Mouse (Mus musculus) lung, embryonic 14.5 days (tissue): ENCODE measurements around the gene Frs2. TPM values are rescaled to one million over a fixed set of nuclear protein-coding genes. Genes with fewer than 3 reads are reported as not detected.
"Not testable (repeated sequence)": the region's sequence is repeated elsewhere in the genome, so short reads cannot be mapped to it uniquely, and the experiment has no call there.

Experiments
- ATAC-seq: fragments of 200-750 bp; cut with Nextera tagmentation; 2 replicates; pipeline ENCODE4 v1.8.0; 2017; ENCODE audit warnings: mild to moderate bottlenecking, moderate TSS enrichment, moderate library complexity; ENCODE audit not compliant: insufficient read depth
- DNase-seq: peaks from one replicate; pipeline ENCODE4 v3.0.0-alpha.2; 2015
- H3K27ac ChIP-seq: fragments of 300-500 bp; sonication (generic); 2 replicates; pipeline ENCODE4 v1.5.1; 2014; ENCODE audit warnings: low read depth, mild to moderate bottlenecking, moderate library complexity
- H3K27me3 ChIP-seq: fragments of 300-500 bp; sonication (generic); 2 replicates; pipeline ENCODE4 v1.6.1; 2014; ENCODE audit warnings: low read length, control low read depth; ENCODE audit not compliant: insufficient read depth
- H3K36me3 ChIP-seq: fragments of 300-500 bp; sonication (generic); 2 replicates; pipeline ENCODE4 v1.6.1; 2014; ENCODE audit warnings: control low read depth; ENCODE audit not compliant: insufficient read depth
- H3K4me1 ChIP-seq: fragments of 300-500 bp; sonication (generic); 2 replicates; pipeline ENCODE4 v1.6.1; 2014; ENCODE audit warnings: antibody characterized with exemption, control low read depth; ENCODE audit not compliant: insufficient read depth
- H3K4me2 ChIP-seq: fragments of 300-500 bp; sonication (generic); 2 replicates; pipeline ENCODE4 v1.6.1; 2014; ENCODE audit warnings: mild to moderate bottlenecking
- H3K4me3 ChIP-seq: fragments of 300-500 bp; sonication (generic); 2 replicates; pipeline ENCODE4 v1.5.1; 2014; ENCODE audit warnings: low read depth, low read length
- H3K9ac ChIP-seq: fragments of 300-500 bp; sonication (generic); 2 replicates; pipeline ENCODE4 v1.6.1; 2014
- H3K9me3 ChIP-seq: fragments of 300-500 bp; sonication (generic); 2 replicates; pipeline ENCODE4 v1.6.1; 2016; ENCODE audit warnings: low read depth, low read length, control low read depth
- CTCF ChIP-seq: IDR thresholded peaks from 2 replicates; pipeline ENCODE4 v1.5.1; 2016; ENCODE audit warnings: antibody characterized with exemption, low read depth
- WGBS: fragments of 180-500 bp; shearing (Covaris S2); extraction: QIAGEN DNeasy Blood & Tissue Kit; methylation state at CpG from one replicate; pipeline ENCODE4 v1.1.7; 2014; 5-methylcytosine and 5-hydroxymethylcytosine counted together
- polyA plus RNA-seq: library from polyadenylated mRNA; unstranded; fragments of >200 nt; fragmentation: Nextera tagmentation; extraction: Ambion mirVana; gene quantifications from 2 replicates; pipeline ENCODE4 v1.2.1, GENCODE M21; 2014

Frs2 gene
- polyA plus RNA-seq, 1 experiment from 2014 or later = 27.8 TPM

DNA sequence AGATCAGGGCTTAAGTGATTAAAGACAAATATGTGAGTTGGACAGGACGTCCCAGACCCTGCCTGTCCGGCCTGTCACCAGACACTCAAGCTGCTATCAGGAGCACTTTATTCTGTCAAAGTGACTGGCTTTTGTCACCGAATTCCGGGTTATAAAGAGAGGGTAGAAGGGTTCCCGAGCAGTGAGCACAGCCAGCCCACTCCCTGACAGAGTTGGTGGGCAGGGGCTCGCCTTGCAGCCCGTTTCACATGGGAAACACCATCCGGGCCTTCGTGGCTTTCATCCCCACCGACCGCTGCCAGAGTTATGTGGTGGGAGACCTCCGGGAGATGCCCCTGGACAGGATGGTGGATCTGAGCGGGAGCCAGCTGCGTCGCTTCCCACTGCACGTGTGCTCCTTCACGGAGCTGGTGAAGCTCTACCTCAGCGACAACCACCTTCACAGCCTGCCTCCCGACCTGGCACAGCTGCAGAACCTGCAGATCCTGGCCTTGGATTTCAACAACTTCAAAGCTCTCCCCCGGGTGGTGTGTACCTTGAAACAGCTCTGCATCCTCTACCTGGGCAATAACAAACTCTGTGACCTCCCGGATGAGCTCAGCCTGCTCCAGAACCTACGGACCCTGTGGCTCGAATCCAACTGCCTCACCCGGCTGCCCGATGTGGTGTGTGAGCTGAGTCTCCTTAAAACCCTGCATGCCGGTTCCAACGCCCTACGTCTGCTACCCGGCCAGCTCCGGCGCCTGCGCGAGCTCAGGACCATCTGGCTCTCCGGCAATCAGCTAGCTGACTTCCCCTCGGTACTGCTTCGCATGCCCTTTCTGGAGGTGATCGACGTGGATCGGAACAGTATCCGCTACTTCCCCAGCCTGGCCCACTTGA lies 102.9 kb downstream of the Frs2 start, which contains the start of gene Lrrc10:
Gene Lrrc10 (plus strand): TSS at position 167 of the 882 bp plus-strand sequence.
- ATAC-seq = peak; percentile 6; the same call in 1 of the 2 replicates
- no peak for TF ChIP-seq CTCF
- Histone ChIP-seq H3K4me3 (peak within 1 kb of the TSS; percentile 13; the same call in 1 of the 2 replicates), H3K4me1 (peaks cover 6% of the 10 kb centered on the region; the same call in 1 of the 2 replicates), H3K36me3 (peaks cover 21% of the 10 kb centered on the region), H3K27me3 (peaks cover 3% of the 10 kb centered on the region; the same call in 1 of the 2 replicates), H3K27ac (no peak within 1 kb of the TSS), H3K9ac (0 out of 2 replicates have a peak within 1 kb of the TSS, but pooled peaks have one; percentile 9), H3K4me2 (peak within 1 kb of the TSS; percentile 52), H3K9me3 (no peaks in the 10 kb centered on the region)
- DNase-seq = no peak
- WGBS = 22% methylated on average over 40 of the region's 40 CpGs

DNA sequence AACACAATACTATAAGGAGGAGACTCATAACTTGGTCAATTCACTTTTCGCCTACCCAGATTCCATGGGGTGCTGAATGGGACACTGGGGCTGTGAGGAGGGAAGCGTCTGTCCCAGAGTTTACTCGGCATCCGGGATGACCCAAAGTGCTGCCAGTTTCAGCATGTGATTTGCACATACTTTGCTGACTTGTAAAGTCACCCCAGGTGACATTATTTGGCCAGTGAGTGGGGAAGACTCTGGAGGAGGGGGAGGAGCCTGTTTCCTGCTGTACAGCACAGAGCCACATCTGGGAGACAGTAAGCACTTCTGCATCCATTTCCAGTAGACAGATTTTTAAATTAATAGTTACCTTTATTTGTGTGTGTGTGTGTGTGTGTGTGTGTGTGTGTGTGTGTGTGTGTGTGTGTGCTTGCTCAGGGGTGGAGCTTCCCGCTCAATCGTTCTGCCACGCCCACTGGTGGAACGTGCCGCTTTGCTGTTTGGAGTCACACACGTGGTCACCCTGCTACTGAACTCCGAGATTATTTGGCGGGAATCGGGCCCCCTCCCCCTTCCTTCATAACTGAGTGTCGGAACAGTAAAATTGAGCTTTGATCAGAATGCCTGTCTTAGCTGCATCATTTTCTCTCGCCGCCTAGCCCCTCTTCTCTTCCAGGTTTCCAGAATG lies 104.7 kb downstream of the Frs2 start:
- H3K9ac ChIP-seq, H3K36me3 ChIP-seq, H3K27me3 ChIP-seq, H3K9me3 ChIP-seq, H3K4me1 ChIP-seq, H3K27ac ChIP-seq: not testable (repeated sequence)
- peak; percentile 74 for DNase-seq
- 0 out of 2 replicates have a peak overlapping the region, but pooled peaks have one; percentile 6 for H3K4me3 ChIP-seq
- peak; percentile 54 for ATAC-seq
- WGBS = 18% methylated on average over 14 of the region's 16 CpGs
- H3K4me2 ChIP-seq = peak overlapping the region; percentile 52

DNA sequence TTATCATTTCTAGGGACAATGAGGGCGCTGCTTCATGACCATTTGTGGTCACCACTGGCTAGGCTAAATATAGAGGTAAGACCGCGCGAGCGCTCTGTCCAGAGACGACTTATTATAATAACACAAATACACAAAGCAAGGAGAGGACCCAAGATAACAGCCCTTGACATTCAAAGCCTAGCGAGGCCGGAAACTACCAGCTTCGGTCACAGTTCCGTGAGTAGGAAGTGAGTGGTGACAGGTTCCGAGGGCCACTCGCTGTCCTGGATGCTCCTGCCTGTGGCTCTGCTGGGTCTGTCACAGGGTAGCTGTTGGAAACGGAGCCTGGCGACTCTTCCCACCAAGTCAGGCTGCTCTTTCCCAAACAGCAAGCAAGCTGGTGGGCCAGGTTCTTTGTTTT lies 106.0 kb downstream of the Frs2 start:
- H3K9ac ChIP-seq = no peak overlapping the region
- ATAC-seq (no peak), DNase-seq (no peak)
- TF ChIP-seq CTCF = no peak
- WGBS = 51% methylated on average over 14 of the region's 14 CpGs
- no peaks in the 10 kb centered on the region for H3K36me3 ChIP-seq
- 0 out of 2 replicates have a peak overlapping the region, but pooled peaks have one; percentile 1 for H3K4me2 ChIP-seq
- H3K27me3 ChIP-seq = peaks cover 3% of the 10 kb centered on the region; the same call in 1 of the 2 replicates
- H3K4me3 ChIP-seq = no peak overlapping the region
- peaks cover 6% of the 10 kb centered on the region; the same call in 1 of the 2 replicates for H3K4me1 ChIP-seq
- no peaks in the 10 kb centered on the region for H3K9me3 ChIP-seq
- no peak overlapping the region for H3K27ac ChIP-seq

DNA sequence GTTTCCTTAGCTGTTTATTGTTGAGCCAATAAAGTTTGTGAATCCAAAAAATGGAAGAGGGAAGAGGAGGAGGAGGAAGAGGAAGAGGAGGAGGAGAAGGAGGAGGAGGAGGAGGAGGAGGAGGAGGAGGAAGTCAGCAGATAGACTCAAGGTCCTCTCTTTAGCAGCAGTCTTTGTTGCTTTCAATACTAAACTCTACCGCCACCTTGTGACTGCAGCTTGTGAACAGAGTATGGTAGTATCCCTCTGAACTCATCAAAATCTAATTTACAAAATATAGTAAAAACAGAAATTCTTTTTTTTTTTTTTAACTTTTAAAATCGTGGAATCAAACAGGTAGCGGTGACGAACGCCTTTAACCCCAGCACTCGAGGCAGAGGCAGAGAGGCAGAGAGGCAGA lies 108.0 kb downstream of the Frs2 start:
- Histone ChIP-seq H3K36me3 (no peaks in the 10 kb centered on the region), H3K27me3 (peaks cover under 1% of the 10 kb centered on the region; the same call in 1 of the 2 replicates), H3K4me1 (peaks cover 3% of the 10 kb centered on the region; the same call in 1 of the 2 replicates), H3K9ac (no peak overlapping the region), H3K4me3 (no peak overlapping the region), H3K27ac (no peak overlapping the region), H3K9me3 (no peaks in the 10 kb centered on the region), H3K4me2 (no peak overlapping the region)
- 68% methylated on average over 6 of the region's 6 CpGs for WGBS
- DNase-seq = peak; percentile 79
- ATAC-seq = no peak
- TF ChIP-seq CTCF = peak; percentile 53

DNA sequence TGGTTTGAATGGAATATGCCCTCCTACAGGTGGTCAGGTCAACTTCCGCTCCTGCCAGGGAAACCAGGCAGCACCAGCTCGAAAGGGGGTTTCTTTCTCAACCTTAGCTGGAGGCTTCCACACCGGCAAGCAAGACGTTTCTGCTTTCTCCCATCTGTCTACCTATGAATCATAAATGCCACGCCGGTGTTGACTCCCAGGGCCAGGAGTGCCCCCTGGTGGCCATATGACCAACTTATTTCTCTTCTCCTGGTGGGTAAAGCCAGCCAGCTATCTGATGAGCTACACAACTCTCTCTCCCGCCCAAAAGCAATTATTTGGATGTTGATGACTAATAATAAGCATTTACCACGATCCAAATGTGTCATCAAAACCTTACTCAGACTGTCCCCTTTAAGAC lies 114.5 kb downstream of the Frs2 start:
- no peaks in the 10 kb centered on the region for H3K4me1 ChIP-seq
- ATAC-seq (no peak), DNase-seq (peak; percentile 90)
- no peak overlapping the region for H3K4me2 ChIP-seq
- H3K4me3 ChIP-seq = no peak overlapping the region
- H3K9ac ChIP-seq = no peak overlapping the region
- 19% methylated on average over 8 of the region's 8 CpGs for WGBS
- no peaks in the 10 kb centered on the region for H3K27me3 ChIP-seq
- peak; percentile 87 for TF ChIP-seq CTCF
- no peaks in the 10 kb centered on the region for H3K9me3 ChIP-seq
- no peak overlapping the region for H3K27ac ChIP-seq
- no peaks in the 10 kb centered on the region for H3K36me3 ChIP-seq

- ATAC-seq = no peak
- H3K4me3 ChIP-seq = no peak overlapping the region
- no peak overlapping the region for H3K27ac ChIP-seq
- H3K4me1 ChIP-seq = no peaks in the 10 kb centered on the region
- 89% methylated on average over 3 of the region's 3 CpGs for WGBS
- no peak for DNase-seq
- H3K9ac ChIP-seq = no peak overlapping the region
- no peaks in the 10 kb centered on the region for H3K9me3 ChIP-seq
- H3K36me3 ChIP-seq = no peaks in the 10 kb centered on the region
- no peaks in the 10 kb centered on the region for H3K27me3 ChIP-seq
- H3K4me2 ChIP-seq = no peak overlapping the region
- TF ChIP-seq CTCF = no peak
These were observed 117.2 kb downstream of the Frs2 start for GRCm38 (mm10) chr10:117031160-117031559.

- no peak for ATAC-seq
- 0 out of 2 replicates have a peak, but pooled peaks cover 2% of the 10 kb centered on the region for H3K27me3 ChIP-seq
- H3K36me3 ChIP-seq = no peaks in the 10 kb centered on the region
- H3K4me2 ChIP-seq = no peak overlapping the region
- H3K27ac ChIP-seq = no peak overlapping the region
- no peak for DNase-seq
- H3K4me3 ChIP-seq = no peak overlapping the region
- no peaks in the 10 kb centered on the region for H3K9me3 ChIP-seq
- H3K9ac ChIP-seq = no peak overlapping the region
- TF ChIP-seq CTCF = no peak
- 75% methylated on average over 8 of the region's 8 CpGs for WGBS
- H3K4me1 ChIP-seq = peaks cover 11% of the 10 kb centered on the region; the same call in 1 of the 2 replicates
These were observed 122.2 kb downstream of the Frs2 start for GRCm38 (mm10) chr10:117026176-117026575.

- not testable (repeated sequence) for H3K9me3 ChIP-seq, H3K4me2 ChIP-seq, H3K36me3 ChIP-seq, H3K27me3 ChIP-seq, DNase-seq, H3K27ac ChIP-seq, ATAC-seq, H3K9ac ChIP-seq, H3K4me3 ChIP-seq
- H3K4me1 ChIP-seq = peaks cover 14% of the 10 kb centered on the region; the same call in 1 of the 2 replicates
These were observed 122.6 kb downstream of the Frs2 start for GRCm38 (mm10) chr10:117025776-117026175.
